Mouse (Mus musculus) gastrocnemius, postnatal 25 days (tissue): Measurements from ENCODE around the gene Olfr173. TPM values are rescaled to one million over a fixed set of nuclear protein-coding genes. Genes with fewer than 3 reads are reported as not detected.

Experiments
- DNase-seq: peaks from one replicate; pipeline ENCODE4 v3.0.0; 2022
- long read RNA-seq, 2 experiments: library from polyadenylated mRNA; stranded (forward); transcript quantifications; one replicate each; pipeline ENCODE4 v2.0.0; 2021
- microRNA-seq, 2 experiments: library from miRNA; unstranded; fragments of <30 nt; microRNA quantifications; one replicate each; pipeline ENCODE4 v1.2.0; 2021; ENCODE audit warnings: borderline replicate concordance in 2 of 2
- total RNA-seq, 2 experiments: library from RNA; stranded (reverse); gene quantifications; 1 replicate in 1 of 2; 2 replicates in 1 of 2; pipeline ENCODE4 v1.2.3; 2021

The Olfr173 gene
- total RNA-seq = not detected
- long read RNA-seq, experiment 1 = 0 reads
- long read RNA-seq, experiment 2 = 0 reads

DNA sequence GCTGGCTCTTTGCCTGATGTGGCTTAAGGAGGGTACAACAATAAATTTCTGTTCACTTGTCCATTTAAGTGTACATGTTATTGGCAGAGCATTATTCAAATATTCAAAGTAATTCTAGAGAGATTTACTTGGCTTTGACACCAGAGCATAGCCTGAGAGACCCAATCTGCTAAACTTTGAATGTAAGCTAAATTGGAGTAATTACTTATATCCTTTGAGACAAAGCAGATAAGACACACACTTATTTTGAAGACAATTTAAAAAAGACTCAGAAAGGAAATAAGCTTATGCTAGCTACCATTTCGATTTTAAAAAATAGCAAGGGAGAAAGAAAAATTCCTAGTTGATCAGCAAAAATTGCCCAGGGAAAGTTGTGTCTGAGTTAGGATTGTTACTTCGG, at the start of gene Olfr173:
TSS of gene Olfr173 (minus strand) at position 101 of the 400 bp plus-strand sequence.
- no peak for DNase-seq

- DNase-seq = no peak
These were observed 26.8 kb upstream of the Olfr173 start, which contains the start of gene Olfr175-ps1 for GRCm38 (mm10) chr16:58826732-58827319. Gene Olfr175-ps1 (minus strand): TSS chr16:58826782.

DNA sequence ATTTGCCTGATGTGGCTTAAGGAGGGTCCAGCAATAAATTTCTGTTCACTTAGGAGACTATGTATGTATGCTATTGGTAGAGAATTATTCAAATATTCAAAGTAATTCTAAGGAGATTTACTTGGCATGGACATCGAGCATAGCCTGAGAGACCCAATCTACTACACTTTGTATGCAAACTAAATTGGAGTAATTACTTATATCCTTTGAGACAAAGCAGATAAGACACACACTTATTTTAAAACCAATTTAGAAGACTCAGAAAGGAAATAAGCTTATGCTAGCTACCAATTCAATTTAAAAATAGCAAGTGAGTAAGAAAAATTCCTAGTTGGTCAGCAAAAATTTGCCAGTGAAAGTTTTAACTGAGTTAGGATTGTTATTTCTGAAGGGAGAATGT, 37.0 kb downstream of the Olfr173 start, which contains the start of gene Olfr172:
TSS of gene Olfr172 (minus strand) at position 101 of the 400 bp plus-strand sequence.
- no peak for DNase-seq

DNA sequence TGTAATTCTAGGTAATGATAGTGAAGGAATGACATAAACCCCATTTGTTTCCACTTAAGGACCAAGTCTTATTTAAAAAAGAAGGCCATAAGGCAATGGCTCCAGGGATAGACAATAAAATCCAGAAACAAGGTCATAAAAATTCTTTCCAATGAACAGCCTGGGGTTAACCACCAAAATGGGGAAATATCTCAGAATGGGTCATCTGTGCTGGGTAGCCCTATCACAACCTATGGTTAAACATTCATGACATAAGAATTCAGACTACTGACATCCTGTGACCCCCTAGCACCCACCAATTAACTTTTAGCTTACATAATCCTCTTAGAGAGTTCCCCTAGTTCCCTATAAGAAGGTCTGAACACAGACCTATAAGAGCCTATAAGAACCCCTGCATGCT, 43.9 kb downstream of the Olfr173 start:
- no peak for DNase-seq

DNA sequence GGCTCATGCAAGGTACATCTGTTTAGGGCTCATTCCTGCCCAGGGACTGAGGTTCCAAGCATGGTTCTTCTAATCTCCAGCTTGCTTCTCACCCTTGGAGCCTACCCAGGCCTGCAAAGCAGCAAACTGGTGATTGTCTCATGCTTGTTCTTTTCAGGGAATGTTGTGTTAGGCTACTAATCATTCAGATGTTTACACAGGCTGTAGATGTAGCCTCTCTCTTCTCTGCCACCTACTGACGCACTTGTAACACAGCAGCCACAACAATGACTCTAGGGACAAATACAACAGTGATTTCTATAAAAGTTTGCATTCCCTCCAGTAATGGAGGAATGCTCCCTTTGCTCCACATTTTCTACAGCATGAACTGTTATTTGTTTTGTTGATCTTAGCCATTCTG, 48.8 kb downstream of the Olfr173 start:
- no peak for DNase-seq

DNA sequence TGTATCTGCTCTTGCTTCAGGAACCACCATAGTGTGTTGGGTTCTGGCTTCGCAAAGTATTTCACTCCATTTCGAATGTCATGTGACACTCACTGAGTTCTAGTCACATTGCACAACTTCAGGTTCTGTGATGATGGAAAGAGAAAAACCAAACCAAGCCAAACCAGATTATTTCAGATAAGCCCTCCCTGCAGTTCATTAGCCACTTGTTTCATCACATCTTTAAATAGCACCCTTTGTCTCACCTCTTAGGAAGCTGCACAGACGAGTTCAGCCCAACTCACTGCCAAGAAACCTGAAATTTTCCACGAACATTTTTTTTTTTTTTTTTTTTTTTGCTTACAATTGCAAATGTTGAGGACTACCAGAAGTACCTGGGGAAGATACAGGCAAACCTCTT, 53.4 kb downstream of the Olfr173 start:
- DNase-seq = no peak

Small RNAs within 50 kb of the gene (microRNA-seq; reads per million reads assigned to microRNA genes)
- 0 reads per million in 2 experiments for gene Gm27564

Other genes starting within 250 kb of the Olfr173 start
- gene Gm813, start 183.3 kb downstream of the Olfr173 start, total RNA-seq = not detected
- not detected for gene E330017A01Rik, start 161.5 kb downstream of the Olfr173 start, total RNA-seq
- gene Cpox, start 130.0 kb downstream of the Olfr173 start, total RNA-seq = 10 to 100 TPM; 18.9 to 21.6 TPM
- gene Gpr15, start 81.2 kb downstream of the Olfr173 start, total RNA-seq = not detected
- 10 to 100 TPM; 63.9 to 64.2 TPM for gene Cldnd1, start 72.4 kb downstream of the Olfr173 start, total RNA-seq
- gene Olfr172, start 37.1 kb downstream of the Olfr173 start, total RNA-seq = not detected
- not detected for gene Olfr175-ps1, start 26.5 kb upstream of the Olfr173 start, total RNA-seq
- gene Olfr177, start 74.5 kb upstream of the Olfr173 start, total RNA-seq = not detected
- gene Olfr178, start 91.8 kb upstream of the Olfr173 start, total RNA-seq = not detected
- gene Olfr181, start 128.5 kb upstream of the Olfr173 start, total RNA-seq = not detected
- gene Olfr180, start 129.1 kb upstream of the Olfr173 start, total RNA-seq = not detected
- not detected for gene Olfr183, start 195.1 kb upstream of the Olfr173 start, total RNA-seq
- not detected for gene Olfr186, start 230.0 kb upstream of the Olfr173 start, total RNA-seq
- not detected for gene Olfr187, start 239.5 kb upstream of the Olfr173 start, total RNA-seq